Mouse (Mus musculus) B cell, adult 67 days (primary cell): Measurements from ENCODE around the gene Pde3a. TPM values are rescaled to one million over a fixed set of nuclear protein-coding genes. Genes with fewer than 3 reads are reported as not detected.

Experiments
- total RNA-seq, 2 experiments: library from RNA; stranded (reverse); gene quantifications; 4 replicates each; pipeline ENCODE4 v1.2.4; 2023

The Pde3a gene
- not detected for total RNA-seq

GRCm38 (mm10) chr6:141248691-141249584 lies at the start of gene Pde3a:
TSS of gene Pde3a (plus strand) at chr6:141249269.

DNA sequence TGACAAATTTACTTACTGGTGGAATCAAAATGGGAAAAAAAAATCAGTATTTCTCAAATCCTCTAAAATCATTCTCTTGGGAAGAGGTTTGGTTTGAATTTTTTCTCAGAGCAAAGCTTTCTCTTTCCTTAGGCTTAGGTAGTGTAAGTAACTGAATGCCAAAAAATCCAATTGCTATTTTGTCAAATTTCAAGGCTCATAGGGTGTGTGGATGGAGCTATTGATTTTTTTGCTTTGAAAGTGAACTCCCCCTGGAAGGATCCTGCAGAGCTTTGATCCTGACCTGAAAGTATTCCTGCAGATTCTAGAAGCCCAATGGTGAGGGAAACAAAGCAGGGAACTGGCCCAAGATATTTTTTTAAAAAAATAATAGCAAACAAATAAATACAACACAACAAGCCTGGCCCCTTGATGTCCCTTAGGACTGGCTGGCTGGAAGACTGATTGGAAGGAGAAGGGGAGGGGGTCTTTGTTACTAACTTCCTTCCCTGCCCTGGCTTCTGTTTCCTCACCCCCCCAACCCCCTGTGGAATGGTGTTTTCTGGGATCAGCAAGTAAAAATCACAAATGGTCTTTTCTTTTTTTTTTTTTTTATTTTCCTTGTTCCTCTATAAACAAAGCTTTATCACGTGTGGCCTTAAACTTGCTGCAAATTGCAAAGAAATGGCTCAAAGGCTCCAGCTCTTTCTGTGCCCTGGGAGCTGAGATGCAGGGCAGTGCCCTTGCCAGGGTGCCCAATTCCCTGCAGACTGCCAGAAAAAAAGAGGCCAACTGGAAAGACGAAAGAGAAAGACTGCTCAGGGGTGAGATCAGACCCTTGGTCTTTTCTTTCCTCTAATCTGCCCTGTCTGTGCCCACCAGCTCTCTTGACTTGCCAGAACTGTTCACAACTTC lies 274.9 kb downstream of the Pde3a start, which contains the start of gene Slco1c1:
Slco1c1 (plus strand) TSS at position 622 of the 894 bp plus-strand sequence.

